Mouse (Mus musculus): Measurements from ENCODE around the gene Gm572. TPM values are rescaled to one million over a fixed set of nuclear protein-coding genes. Genes with fewer than 3 reads are reported as not detected.

The Gm572 gene
- polyA plus RNA-seq, 1 experiment from 2014 or later: not detected

GRCm38 (mm10) chr4:148604141-148604540 lies 39.0 kb upstream of the Gm572 start:
- H3K27me3 ChIP-seq (ENCODE audit: control insufficient read depth, insufficient read depth, low read length): no peaks in the 10 kb centered on the region
- 75% methylated on average over 7 of the region's 7 CpGs for WGBS

GRCm38 (mm10) chr4:148604541-148605165 lies 38.5 kb upstream of the Gm572 start:
- DNase-seq (ENCODE audit: low spot score) (no peak), ATAC-seq (ENCODE audit: low FRiP score) (no peak)
- no peaks in the 10 kb centered on the region for H3K4me1 ChIP-seq (replicated peaks; ENCODE audit: control insufficient read depth, insufficient read depth, low read length)
- no peaks in the 10 kb centered on the region for H3K36me3 ChIP-seq (replicated peaks; ENCODE audit: control insufficient read depth, insufficient read depth)
- 94% methylated on average over 3 of the region's 3 CpGs for WGBS
- H3K9ac ChIP-seq: no peak overlapping the region
- no peak overlapping the region for H3K4me2 ChIP-seq (replicated peaks)
- no peak overlapping the region for H3K4me3 ChIP-seq (replicated peaks; ENCODE audit: low read length)
- H3K9me3 ChIP-seq (ENCODE audit: control insufficient read depth, low read length): no peaks in the 10 kb centered on the region
- no peaks in the 10 kb centered on the region for H3K27me3 ChIP-seq (ENCODE audit: control insufficient read depth, insufficient read depth, low read length)
- no peak overlapping the region for H3K27ac ChIP-seq

More at GRCm38 (mm10) chr4:148604141-148604540, 39.0 kb upstream of the Gm572 start:
- no peaks in the 10 kb centered on the region for H3K4me1 ChIP-seq (replicated peaks; ENCODE audit: control insufficient read depth, insufficient read depth, low read length)
- H3K4me2 ChIP-seq (replicated peaks): no peak overlapping the region
- ATAC-seq (ENCODE audit: low FRiP score) (no peak), DNase-seq (ENCODE audit: low spot score) (no peak)
- H3K27ac ChIP-seq: no peak overlapping the region
- H3K4me3 ChIP-seq (replicated peaks; ENCODE audit: low read length): no peak overlapping the region
- no peak overlapping the region for H3K9ac ChIP-seq
- H3K9me3 ChIP-seq (ENCODE audit: control insufficient read depth, low read length): no peaks in the 10 kb centered on the region
- no peaks in the 10 kb centered on the region for H3K36me3 ChIP-seq (replicated peaks; ENCODE audit: control insufficient read depth, insufficient read depth)

GRCm38 (mm10) chr4:148607758-148608157 lies 35.4 kb upstream of the Gm572 start:
- no peak for ATAC-seq (ENCODE audit: low FRiP score)

GRCm38 (mm10) chr4:148609805-148610204 lies 33.3 kb upstream of the Gm572 start:
- Histone ChIP-seq H3K27me3 (ENCODE audit: control insufficient read depth, insufficient read depth, low read length) (no peaks in the 10 kb centered on the region), H3K36me3 (replicated peaks; ENCODE audit: control insufficient read depth, insufficient read depth) (peaks cover 26% of the 10 kb centered on the region), H3K27ac (no peak overlapping the region), H3K9me3 (ENCODE audit: control insufficient read depth, low read length) (no peaks in the 10 kb centered on the region), H3K4me1 (replicated peaks; ENCODE audit: control insufficient read depth, insufficient read depth, low read length) (peaks cover 4% of the 10 kb centered on the region; the same call in 1 of the 2 replicates), H3K4me3 (replicated peaks; ENCODE audit: low read length) (no peak overlapping the region), H3K4me2 (replicated peaks) (no peak overlapping the region), H3K9ac (no peak overlapping the region)
- no peak for DNase-seq (ENCODE audit: low spot score)
- no peak for ATAC-seq (ENCODE audit: low FRiP score)
- 83% methylated on average over 5 of the region's 5 CpGs for WGBS

More at GRCm38 (mm10) chr4:148607758-148608157, 35.4 kb upstream of the Gm572 start:
- H3K27ac ChIP-seq: no peak overlapping the region
- H3K9ac ChIP-seq: no peak overlapping the region
- peak; percentile 58 for DNase-seq (ENCODE audit: low spot score)
- no peaks in the 10 kb centered on the region for H3K9me3 ChIP-seq (ENCODE audit: control insufficient read depth, low read length)
- peaks cover 11% of the 10 kb centered on the region; the same call in 1 of the 2 replicates for H3K36me3 ChIP-seq (replicated peaks; ENCODE audit: control insufficient read depth, insufficient read depth)
- H3K4me2 ChIP-seq (replicated peaks): no peak overlapping the region
- H3K4me1 ChIP-seq (replicated peaks; ENCODE audit: control insufficient read depth, insufficient read depth, low read length): no peaks in the 10 kb centered on the region
- H3K4me3 ChIP-seq (replicated peaks; ENCODE audit: low read length): no peak overlapping the region
- WGBS: 30% methylated on average over 5 of the region's 5 CpGs
- no peaks in the 10 kb centered on the region for H3K27me3 ChIP-seq (ENCODE audit: control insufficient read depth, insufficient read depth, low read length)

- H3K9ac ChIP-seq: no peak overlapping the region
- H3K4me2 ChIP-seq (replicated peaks): no peak overlapping the region
- H3K36me3 ChIP-seq (replicated peaks; ENCODE audit: control insufficient read depth, insufficient read depth): peaks cover 36% of the 10 kb centered on the region
- H3K27me3 ChIP-seq (ENCODE audit: control insufficient read depth, insufficient read depth, low read length): no peaks in the 10 kb centered on the region
- peaks cover 4% of the 10 kb centered on the region; the same call in 1 of the 2 replicates for H3K4me1 ChIP-seq (replicated peaks; ENCODE audit: control insufficient read depth, insufficient read depth, low read length)
- DNase-seq (ENCODE audit: low spot score) (no peak), ATAC-seq (ENCODE audit: low FRiP score) (no peak)
- no peak overlapping the region for H3K4me3 ChIP-seq (replicated peaks; ENCODE audit: low read length)
- no peak overlapping the region for H3K27ac ChIP-seq
- no peaks in the 10 kb centered on the region for H3K9me3 ChIP-seq (ENCODE audit: control insufficient read depth, low read length)
- whole genome bisulfite sequencing: 74% methylated on average over 5 of the region's 5 CpGs
Measured at GRCm38 (mm10) chr4:148610631-148611364, 32.3 kb upstream of the Gm572 start.

GRCm38 (mm10) chr4:148612557-148612956 lies 30.6 kb upstream of the Gm572 start:
- H3K9me3 ChIP-seq (ENCODE audit: control insufficient read depth, low read length): no peaks in the 10 kb centered on the region
- H3K27me3 ChIP-seq (ENCODE audit: control insufficient read depth, insufficient read depth, low read length): no peaks in the 10 kb centered on the region
- no peak overlapping the region for H3K9ac ChIP-seq
- H3K4me1 ChIP-seq (replicated peaks; ENCODE audit: control insufficient read depth, insufficient read depth, low read length): peaks cover 4% of the 10 kb centered on the region; the same call in 1 of the 2 replicates
- H3K27ac ChIP-seq: peak overlapping the region; percentile 38
- H3K36me3 ChIP-seq (replicated peaks; ENCODE audit: control insufficient read depth, insufficient read depth): peaks cover 53% of the 10 kb centered on the region
- H3K4me2 ChIP-seq (replicated peaks): no peak overlapping the region
- no peak for ATAC-seq (ENCODE audit: low FRiP score)
- no peak for DNase-seq (ENCODE audit: low spot score)
- H3K4me3 ChIP-seq (replicated peaks; ENCODE audit: low read length): no peak overlapping the region
- 47% methylated on average over 4 of the region's 4 CpGs for WGBS

- Histone ChIP-seq H3K4me1 (replicated peaks; ENCODE audit: control insufficient read depth, insufficient read depth, low read length) (peaks cover 4% of the 10 kb centered on the region; the same call in 1 of the 2 replicates), H3K9ac (0 out of 2 replicates have a peak overlapping the region, but pooled peaks have one; percentile 10), H3K9me3 (ENCODE audit: control insufficient read depth, low read length) (no peaks in the 10 kb centered on the region), H3K36me3 (replicated peaks; ENCODE audit: control insufficient read depth, insufficient read depth) (peaks cover 62% of the 10 kb centered on the region), H3K27ac (0 out of 2 replicates have a peak overlapping the region, but pooled peaks have one; percentile 20), H3K27me3 (ENCODE audit: control insufficient read depth, insufficient read depth, low read length) (no peaks in the 10 kb centered on the region), H3K4me3 (replicated peaks; ENCODE audit: low read length) (no peak overlapping the region), H3K4me2 (replicated peaks) (no peak overlapping the region)
- 45% methylated on average over 9 of the region's 9 CpGs for WGBS
- no peak for DNase-seq (ENCODE audit: low spot score)
- ATAC-seq (ENCODE audit: low FRiP score): no peak
Measured at GRCm38 (mm10) chr4:148613738-148614137, 29.4 kb upstream of the Gm572 start.

- Histone ChIP-seq H3K36me3 (replicated peaks; ENCODE audit: control insufficient read depth, insufficient read depth) (peaks cover 97% of the 10 kb centered on the region), H3K27ac (no peak overlapping the region), H3K9me3 (ENCODE audit: control insufficient read depth, low read length) (no peaks in the 10 kb centered on the region), H3K4me1 (replicated peaks; ENCODE audit: control insufficient read depth, insufficient read depth, low read length) (peaks cover 11% of the 10 kb centered on the region), H3K9ac (no peak overlapping the region), H3K4me3 (replicated peaks; ENCODE audit: low read length) (no peak overlapping the region), H3K4me2 (replicated peaks) (no peak overlapping the region), H3K27me3 (ENCODE audit: control insufficient read depth, insufficient read depth, low read length) (no peaks in the 10 kb centered on the region)
- no peak for ATAC-seq (ENCODE audit: low FRiP score)
- DNase-seq (ENCODE audit: low spot score): no peak
- WGBS: 83% methylated on average over 1 of the region's 1 CpGs
Measured at GRCm38 (mm10) chr4:148619805-148620204, 23.3 kb upstream of the Gm572 start.

- H3K27ac ChIP-seq: no peak overlapping the region
- no peak overlapping the region for H3K4me2 ChIP-seq (replicated peaks)
- no peak overlapping the region for H3K9ac ChIP-seq
- DNase-seq (ENCODE audit: low spot score) (no peak), ATAC-seq (ENCODE audit: low FRiP score) (no peak)
- no peaks in the 10 kb centered on the region for H3K9me3 ChIP-seq (ENCODE audit: control insufficient read depth, low read length)
- H3K4me3 ChIP-seq (replicated peaks; ENCODE audit: low read length): no peak overlapping the region
- peaks cover 17% of the 10 kb centered on the region for H3K4me1 ChIP-seq (replicated peaks; ENCODE audit: control insufficient read depth, insufficient read depth, low read length)
- H3K27me3 ChIP-seq (ENCODE audit: control insufficient read depth, insufficient read depth, low read length): no peaks in the 10 kb centered on the region
- 100% methylated on average over 1 of the region's 1 CpGs for whole genome bisulfite sequencing
- peaks cover 93% of the 10 kb centered on the region for H3K36me3 ChIP-seq (replicated peaks; ENCODE audit: control insufficient read depth, insufficient read depth)
Measured at GRCm38 (mm10) chr4:148620718-148621117, 22.4 kb upstream of the Gm572 start.

All from hindbrain, embryonic 14.5 days (tissue).